Mouse (Mus musculus): ENCODE data around the gene Gm20696.

DNA sequence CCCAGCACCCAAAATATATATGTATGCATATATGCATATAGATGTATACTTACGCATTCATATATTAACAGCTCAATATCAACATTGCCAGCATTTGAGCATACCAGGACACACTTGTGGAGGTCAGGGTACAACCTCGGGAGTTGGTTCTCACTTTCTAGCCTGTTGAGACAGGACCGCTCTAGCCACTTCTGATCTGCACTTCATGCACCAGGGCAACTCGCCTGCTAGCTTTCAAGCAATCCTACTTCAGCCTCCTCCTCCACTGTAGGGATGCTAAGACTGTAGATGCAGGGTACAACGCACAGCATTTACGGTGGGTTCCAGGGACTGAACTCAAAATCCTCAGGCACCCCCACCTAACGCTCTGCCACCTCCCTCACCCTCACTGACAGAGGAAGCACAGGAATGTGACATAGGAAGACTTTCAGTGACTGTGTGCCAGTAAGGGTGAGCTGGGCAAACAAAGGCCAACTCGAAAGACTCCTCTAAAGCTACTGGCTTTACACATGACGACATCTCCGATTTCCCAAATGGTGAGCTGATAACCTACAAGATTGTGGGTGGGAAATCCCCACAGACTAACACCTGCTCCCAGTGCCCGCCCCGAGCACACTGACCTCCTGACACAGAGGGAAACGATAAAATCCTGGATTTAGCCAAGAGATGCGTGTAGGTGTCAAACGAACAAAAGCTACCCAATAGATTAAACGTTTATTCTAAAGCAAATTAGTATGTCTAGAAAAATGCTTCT, 237.0 kb downstream of the Gm20696 start:
- TF ChIP-seq EP300 (IDR thresholded peaks at IDR 0.05; ENCODE audit: low read depth) (no peak), CTCF (IDR thresholded peaks at IDR 0.05; ENCODE audit: low read depth) (no peak)

Measured in liver, embryonic 14.5 days (tissue).